Mouse (Mus musculus): ENCODE data around the gene Lancl1. TPM values are rescaled to one million over a fixed set of nuclear protein-coding genes. Genes with fewer than 3 reads are reported as not detected.

The Lancl1 gene
- total and polyA plus RNA-seq, 3 experiments: 29.3 to 50.3 TPM; not detected in 1

- H3K9ac ChIP-seq (ENCODE audit: control insufficient read depth, low read depth, low read length, poor library complexity, severe bottlenecking): peak overlapping the region; percentile 14; the same call in 1 of the 2 replicates
- H3K27me3 ChIP-seq (ENCODE audit: control insufficient read depth in 1 of 2, insufficient read depth in 2 of 2, low read length in 2 of 2): no peaks in the 10 kb centered on the region
- peak; percentile 58 for DNase-seq (ENCODE audit: low read depth, low spot score)
- 0 out of 2 replicates have a peak, but pooled peaks have one; percentile 32 for TF ChIP-seq SIN3A (IDR thresholded peaks at IDR 0.05; ENCODE audit: low read length)
- no peak for TF ChIP-seq BHLHE40 (IDR thresholded peaks at IDR 0.05; ENCODE audit: borderline replicate concordance, low read depth, low read length)
- TF ChIP-seq NRF1 (IDR thresholded peaks at IDR 0.05; ENCODE audit: insufficient read depth, low read depth, low read length, poor library complexity, severe bottlenecking): peak; percentile 58
- no peak overlapping the region; the same call in 1 of the 2 replicates for H3K27ac ChIP-seq (ENCODE audit: control insufficient read depth, low read depth, low read length)
- H3K79me2 ChIP-seq (ENCODE audit: control insufficient read depth, insufficient read depth, low read length, poor library complexity): no peaks in the 10 kb centered on the region
- H3K9me3 ChIP-seq (replicated peaks; ENCODE audit: insufficient read depth, low read length): no peaks in the 10 kb centered on the region
- peak overlapping the region in 1 of 2 experiments; percentile 34; a peak in 2 of 4 replicates for H3K4me3 ChIP-seq (ENCODE audit: control insufficient read depth in 1 of 2, insufficient read depth in 1 of 2, low read depth in 2 of 2, low read length in 2 of 2)
- peaks cover 0 to 2% of the 10 kb centered on the region in 2 experiments; a peak in 1 of 4 replicates for H3K36me3 ChIP-seq (ENCODE audit: control insufficient read depth in 1 of 2, insufficient read depth in 2 of 2, low read length in 2 of 2)
- peaks cover 0 to 13% of the 10 kb centered on the region in 2 experiments; a peak in 1 of 4 replicates for H3K4me1 ChIP-seq (ENCODE audit: control insufficient read depth in 1 of 2, insufficient read depth in 2 of 2, low read length in 2 of 2)
Observed at GRCm38 (mm10) chr1:66987558-66988190, 51.0 kb downstream of the Lancl1 start.

GRCm38 (mm10) chr1:66985906-66986305 is 52.8 kb downstream of the Lancl1 start:
- no peaks in the 10 kb centered on the region for H3K36me3 ChIP-seq (ENCODE audit: control insufficient read depth in 1 of 2, insufficient read depth in 2 of 2, low read length in 2 of 2)
- no peaks in the 10 kb centered on the region for H3K79me2 ChIP-seq (ENCODE audit: control insufficient read depth, insufficient read depth, low read length, poor library complexity)
- H3K27ac ChIP-seq (ENCODE audit: control insufficient read depth, low read depth, low read length): no peak overlapping the region
- TF ChIP-seq ZKSCAN1 (IDR thresholded peaks at IDR 0.05; ENCODE audit: low read depth, low read length): no peak
- no peak for TF ChIP-seq ZC3H11A (IDR thresholded peaks at IDR 0.05; ENCODE audit: low read depth, low read length)
- no peak for TF ChIP-seq POLR2AphosphoS2 (IDR thresholded peaks at IDR 0.05; ENCODE audit: low read length)
- no peak for TF ChIP-seq SMC3 (IDR thresholded peaks at IDR 0.05; ENCODE audit: low read depth, low read length)
- TF ChIP-seq NRF1 (IDR thresholded peaks at IDR 0.05; ENCODE audit: insufficient read depth, low read depth, low read length, poor library complexity, severe bottlenecking): no peak
- no peak for TF ChIP-seq E2F4 (IDR thresholded peaks at IDR 0.05; ENCODE audit: borderline replicate concordance, low read depth, low read length)
- no peak for TF ChIP-seq ZMIZ1 (IDR thresholded peaks at IDR 0.05; ENCODE audit: low read depth, low read length)
- TF ChIP-seq POLR2A (IDR thresholded peaks at IDR 0.05; ENCODE audit: control insufficient read depth in 1 of 2, insufficient read depth in 1 of 2, low read depth in 1 of 2, low read length in 2 of 2, poor library complexity in 1 of 2): no peak
- TF ChIP-seq RCOR1 (IDR thresholded peaks at IDR 0.05; ENCODE audit: low read depth, low read length): no peak
- TF ChIP-seq MAFK (IDR thresholded peaks at IDR 0.05; ENCODE audit: borderline replicate concordance, low read depth, low read length): no peak
- TF ChIP-seq ETS1 (IDR thresholded peaks at IDR 0.05; ENCODE audit: low read depth, low read length): no peak
- no peak for TF ChIP-seq EP300 (IDR thresholded peaks at IDR 0.05; ENCODE audit: low read depth in 1 of 2, low read length in 2 of 2)
- no peak for TF ChIP-seq CHD2 (IDR thresholded peaks at IDR 0.05; ENCODE audit: low read length)
- no peak for TF ChIP-seq GABPA (IDR thresholded peaks at IDR 0.05; ENCODE audit: low read depth, low read length)
- H3K9me3 ChIP-seq (replicated peaks; ENCODE audit: insufficient read depth, low read length): no peaks in the 10 kb centered on the region
- no peak overlapping the region for H3K4me3 ChIP-seq (ENCODE audit: control insufficient read depth in 1 of 2, insufficient read depth in 1 of 2, low read depth in 2 of 2, low read length in 2 of 2)
- H3K9ac ChIP-seq (ENCODE audit: control insufficient read depth, low read depth, low read length, poor library complexity, severe bottlenecking): no peak overlapping the region
- H3K27me3 ChIP-seq (ENCODE audit: control insufficient read depth in 1 of 2, insufficient read depth in 2 of 2, low read length in 2 of 2): no peaks in the 10 kb centered on the region
- DNase-seq (ENCODE audit: low read depth, low spot score): no peak
- H3K4me1 ChIP-seq (ENCODE audit: control insufficient read depth in 1 of 2, insufficient read depth in 2 of 2, low read length in 2 of 2): peaks cover 0 to 9% of the 10 kb centered on the region in 2 experiments; a peak in 1 of 4 replicates

All from MEL (cell line).